ENCODE assay signal across 22 mouse cellular contexts in the genomic region with DNA sequence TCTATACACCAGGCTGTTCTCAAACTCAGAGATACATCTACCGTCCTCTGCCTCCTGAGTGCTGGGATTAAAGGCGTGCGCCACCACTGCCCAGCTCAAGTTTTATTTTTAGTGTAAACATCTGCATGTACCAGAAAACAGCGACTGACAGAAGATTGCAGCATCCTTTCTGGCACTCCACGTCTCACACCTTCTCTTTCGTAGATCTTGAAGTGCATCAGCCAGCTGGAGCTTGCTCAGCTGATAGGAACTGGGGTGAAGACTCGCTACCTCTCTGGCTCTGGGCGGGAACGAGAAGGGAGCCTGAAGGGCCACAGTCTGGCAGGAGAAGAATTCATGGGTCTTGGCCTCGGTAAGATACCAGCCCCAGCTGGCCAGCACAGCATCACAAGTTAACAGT.
"Had no signal": no experiment of that assay in that cellular context is flagged by ENCODE, and none has a peak within 500 bp of the region (broad histone marks: within the 10 kb centered on the region; RNA-seq: fewer than 3 reads in every experiment).

No protein-coding gene starts in this region.

- H3K9me3 ChIP-seq: lung, embryonic 15.5 days; megakaryocyte, embryonic 14.5 days; midbrain, embryonic 10.5 days; midbrain, embryonic 12.5 days; neural tube, embryonic 13.5 days; neural tube, embryonic 15.5 days had no signal

- H3K4me1 ChIP-seq: lung, embryonic 15.5 days; midbrain, embryonic 10.5 days; midbrain, embryonic 12.5 days; neural tube, embryonic 13.5 days; neural tube, embryonic 15.5 days had no signal

- H3K4me3 ChIP-seq: lung, embryonic 15.5 days; megakaryocyte, embryonic 14.5 days; midbrain, embryonic 10.5 days; midbrain, embryonic 12.5 days; myocyte; neural tube, embryonic 13.5 days; neural tube, embryonic 15.5 days had no signal

- H3K27ac ChIP-seq: lung, embryonic 15.5 days; macrophage; midbrain, embryonic 10.5 days; midbrain, embryonic 12.5 days; neural tube, embryonic 13.5 days; neural tube, embryonic 15.5 days had no signal

- H3K27me3 ChIP-seq: lung, embryonic 15.5 days; megakaryocyte, embryonic 14.5 days; midbrain, embryonic 12.5 days; neural tube, embryonic 13.5 days; neural tube, embryonic 15.5 days had no signal

- DNase-seq: lung, adult 2 months; lung, postnatal 14 days; lung, postnatal 36 days; midbrain, embryonic 14.5 days; retina, postnatal 1 day; right cerebral cortex, adult 18-20 months; right cerebral cortex, postnatal 25 days; right cerebral cortex, postnatal 4 days; spleen, adult 18-20 months; thymus, adult 18-20 months; thymus, postnatal 14 days; thymus, postnatal 36 days had no signal

- H3K9ac ChIP-seq: lung, embryonic 15.5 days; midbrain, embryonic 12.5 days; neural tube, embryonic 13.5 days; neural tube, embryonic 15.5 days had no signal

- H3K4me2 ChIP-seq: lung, embryonic 15.5 days; midbrain, embryonic 12.5 days; neural tube, embryonic 13.5 days; neural tube, embryonic 15.5 days had no signal

- ATAC-seq: lung, postnatal 0 days; midbrain, embryonic 16.5 days had no signal
